Mouse (Mus musculus): ENCODE data around the gene Prickle2. TPM values are rescaled to one million over a fixed set of nuclear protein-coding genes. Genes with fewer than 3 reads are reported as not detected.

The Prickle2 gene
- 4.9 and 5.3 TPM in 2 replicates for polyA plus RNA-seq (2016; fragmentation: Nextera tagmentation; extraction: Ambion mirVana)

GRCm38 (mm10) chr6:92706145-92706466 lies at the start of gene Prickle2:
Gene Prickle2, minus strand, starts transcription at chr6:92706155.
- Histone ChIP-seq H3K27ac (replicated peaks) (peak within 1 kb of the TSS; percentile 90), H3K36me3 (replicated peaks) (no peaks in the 10 kb centered on the region), H3K4me3 (peak within 1 kb of the TSS; percentile 86), H3K27me3 (replicated peaks; ENCODE audit: low read depth, poor library complexity, severe bottlenecking) (peaks cover 40% of the 10 kb centered on the region), H3K9me3 (no peaks in the 10 kb centered on the region), H3K4me1 (peaks cover 38% of the 10 kb centered on the region)
- peak; percentile 87 for DNase-seq (ENCODE audit: low spot score)
- WGBS: under 1% methylated on average over 24 of the region's 24 CpGs

DNA sequence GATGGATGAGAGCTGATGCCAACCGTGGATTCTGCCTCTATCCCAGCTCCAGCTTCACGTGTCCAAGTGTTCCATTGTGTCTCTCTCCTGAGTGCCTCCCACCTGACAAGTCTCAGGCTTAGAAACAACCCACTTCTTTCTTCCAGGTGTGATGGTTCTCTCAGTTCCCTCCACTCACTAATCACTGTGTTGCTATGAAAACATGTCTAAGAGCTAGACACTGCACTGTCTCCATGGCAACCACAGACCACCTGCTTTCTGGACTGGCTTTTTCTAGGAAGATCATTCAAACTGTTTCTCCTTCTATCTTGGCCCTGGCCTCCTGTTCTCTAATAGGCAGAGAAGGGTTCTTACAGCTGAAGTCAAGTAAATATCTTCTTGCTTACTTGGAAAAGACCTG lies 46.8 kb upstream of the Prickle2 start:
- H3K4me3 ChIP-seq: no peak overlapping the region
- H3K27ac ChIP-seq (replicated peaks): no peak overlapping the region
- H3K36me3 ChIP-seq (replicated peaks): no peaks in the 10 kb centered on the region
- no peaks in the 10 kb centered on the region for H3K27me3 ChIP-seq (replicated peaks; ENCODE audit: low read depth, poor library complexity, severe bottlenecking)
- H3K9me3 ChIP-seq: no peaks in the 10 kb centered on the region
- no peak for DNase-seq (ENCODE audit: low spot score)
- WGBS: 86% methylated on average over 2 of the region's 2 CpGs
- peaks cover 6% of the 10 kb centered on the region for H3K4me1 ChIP-seq

- DNase-seq (ENCODE audit: low spot score): no peak
- H3K27ac ChIP-seq (replicated peaks): no peak overlapping the region
- H3K4me1 ChIP-seq: no peaks in the 10 kb centered on the region
- H3K36me3 ChIP-seq (replicated peaks): no peaks in the 10 kb centered on the region
- H3K9me3 ChIP-seq: no peaks in the 10 kb centered on the region
- no peaks in the 10 kb centered on the region for H3K27me3 ChIP-seq (replicated peaks; ENCODE audit: low read depth, poor library complexity, severe bottlenecking)
- WGBS: 65% methylated on average over 4 of the region's 4 CpGs
- no peak overlapping the region for H3K4me3 ChIP-seq
Observed at GRCm38 (mm10) chr6:92749420-92749819, 43.5 kb upstream of the Prickle2 start.

GRCm38 (mm10) chr6:92743605-92744004 lies 37.6 kb upstream of the Prickle2 start:
- Histone ChIP-seq H3K36me3 (replicated peaks) (no peaks in the 10 kb centered on the region), H3K27me3 (replicated peaks; ENCODE audit: low read depth, poor library complexity, severe bottlenecking) (0 out of 2 replicates have a peak, but pooled peaks cover 4% of the 10 kb centered on the region), H3K4me3 (peak overlapping the region; percentile 9; the same call in 1 of the 2 replicates), H3K27ac (replicated peaks) (no peak overlapping the region), H3K9me3 (no peaks in the 10 kb centered on the region), H3K4me1 (peaks cover 9% of the 10 kb centered on the region)
- WGBS: 16% methylated on average over 11 of the region's 11 CpGs
- peak; percentile 76 for DNase-seq (ENCODE audit: low spot score)

GRCm38 (mm10) chr6:92737116-92737515 lies 31.2 kb upstream of the Prickle2 start:
- 83% methylated on average over 1 of the region's 1 CpGs for WGBS
- DNase-seq (ENCODE audit: low spot score): no peak
- H3K4me1 ChIP-seq: peaks cover 5% of the 10 kb centered on the region
- H3K27me3 ChIP-seq (replicated peaks; ENCODE audit: low read depth, poor library complexity, severe bottlenecking): no peaks in the 10 kb centered on the region
- H3K9me3 ChIP-seq: peaks cover 15% of the 10 kb centered on the region
- no peak overlapping the region for H3K4me3 ChIP-seq
- H3K27ac ChIP-seq (replicated peaks): no peak overlapping the region
- H3K36me3 ChIP-seq (replicated peaks): no peaks in the 10 kb centered on the region

- H3K4me3 ChIP-seq: no peak overlapping the region
- no peak for DNase-seq (ENCODE audit: low spot score)
- no peaks in the 10 kb centered on the region for H3K36me3 ChIP-seq (replicated peaks)
- H3K9me3 ChIP-seq: peaks cover 15% of the 10 kb centered on the region
- H3K27me3 ChIP-seq (replicated peaks; ENCODE audit: low read depth, poor library complexity, severe bottlenecking): peaks cover 5% of the 10 kb centered on the region; the same call in 1 of the 2 replicates
- H3K27ac ChIP-seq (replicated peaks): no peak overlapping the region
- H3K4me1 ChIP-seq: peaks cover 3% of the 10 kb centered on the region
Observed at GRCm38 (mm10) chr6:92733651-92734050, 27.7 kb upstream of the Prickle2 start.

DNA sequence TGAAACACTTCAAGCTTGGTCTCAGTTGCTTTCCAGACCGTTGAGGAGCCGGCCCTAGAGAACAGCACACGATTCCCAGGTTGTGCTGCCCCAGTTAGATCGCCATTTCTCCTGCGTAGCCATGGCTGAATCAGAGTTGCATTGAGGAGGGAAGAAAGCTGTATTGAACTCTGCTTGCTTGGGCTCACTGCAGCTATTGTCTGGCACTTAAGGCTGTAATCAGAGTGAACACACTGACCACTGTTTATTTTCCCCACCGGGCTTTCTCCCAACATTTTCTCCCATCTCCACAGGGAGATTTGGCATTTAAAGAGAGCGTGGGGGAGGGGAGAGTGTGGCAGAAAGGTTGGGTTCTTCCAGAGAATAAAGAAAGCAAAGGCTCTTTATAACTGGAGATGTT lies 22.6 kb upstream of the Prickle2 start:
- Histone ChIP-seq H3K27ac (replicated peaks) (peak overlapping the region; percentile 78), H3K4me3 (no peak overlapping the region), H3K36me3 (replicated peaks) (no peaks in the 10 kb centered on the region), H3K4me1 (peaks cover 28% of the 10 kb centered on the region), H3K9me3 (peaks cover 6% of the 10 kb centered on the region; the same call in 1 of the 2 replicates), H3K27me3 (replicated peaks; ENCODE audit: low read depth, poor library complexity, severe bottlenecking) (peaks cover 5% of the 10 kb centered on the region; the same call in 1 of the 2 replicates)
- no peak for DNase-seq (ENCODE audit: low spot score)
- WGBS: 39% methylated on average over 7 of the region's 7 CpGs

DNA sequence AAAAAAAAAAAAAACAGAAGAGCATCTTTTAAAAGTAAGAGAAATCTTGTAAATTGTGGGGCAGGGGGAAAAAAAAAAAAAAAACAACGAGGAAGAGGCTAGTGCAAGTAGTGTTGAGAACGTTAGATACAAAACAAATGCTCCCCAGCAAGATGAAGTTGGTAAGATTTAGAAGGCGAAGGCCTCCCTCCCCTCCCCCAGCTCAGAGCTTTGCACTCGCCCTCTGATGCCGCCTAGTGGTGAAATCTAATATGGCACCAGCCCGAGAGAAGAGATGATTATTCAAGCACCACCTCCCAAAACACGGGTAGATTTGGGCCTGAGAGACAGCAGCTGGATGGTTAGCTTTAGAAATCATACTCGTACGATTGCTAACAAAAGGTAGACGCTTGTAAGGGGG lies 22.1 kb upstream of the Prickle2 start:
- 3% methylated on average over 10 of the region's 10 CpGs for WGBS
- H3K4me3 ChIP-seq: no peak overlapping the region

DNA sequence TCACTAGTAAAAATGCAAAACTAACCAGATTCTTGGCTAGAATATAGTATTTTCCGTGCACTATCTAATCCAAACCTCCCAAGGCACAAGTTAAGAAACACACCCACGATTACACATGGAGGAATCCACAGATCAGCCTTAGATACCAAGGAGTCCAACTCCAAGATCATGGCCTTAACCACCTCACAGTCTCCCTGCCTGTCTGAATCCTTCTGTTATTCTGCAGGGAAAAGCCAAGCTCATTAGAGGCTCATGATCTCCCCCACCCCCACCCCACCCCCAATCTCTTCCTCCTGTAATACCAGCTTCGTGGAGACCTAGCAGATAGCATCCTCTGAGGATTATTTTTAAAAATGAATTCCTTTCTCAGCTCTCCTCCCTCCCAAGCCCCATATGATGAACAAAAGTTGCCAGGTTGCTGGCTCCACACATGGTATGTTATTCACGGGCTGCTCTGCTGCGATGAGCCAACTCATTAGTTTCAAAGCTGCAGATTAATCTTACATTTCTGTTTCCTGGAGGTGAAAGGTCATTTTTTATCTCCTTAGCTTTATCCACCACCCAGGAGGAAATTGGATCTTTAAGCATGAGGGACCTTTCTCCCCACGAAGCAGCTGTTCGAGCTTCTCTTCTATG lies 21.5 kb upstream of the Prickle2 start:
- peak; percentile 17 for DNase-seq (ENCODE audit: low spot score)
- peak overlapping the region; percentile 5 for H3K27ac ChIP-seq (replicated peaks)
- no peaks in the 10 kb centered on the region for H3K9me3 ChIP-seq
- peaks cover 5% of the 10 kb centered on the region; the same call in 1 of the 2 replicates for H3K27me3 ChIP-seq (replicated peaks; ENCODE audit: low read depth, poor library complexity, severe bottlenecking)
- H3K36me3 ChIP-seq (replicated peaks): no peaks in the 10 kb centered on the region
- H3K4me3 ChIP-seq: no peak overlapping the region
- H3K4me1 ChIP-seq: peaks cover 28% of the 10 kb centered on the region
- WGBS: 14% methylated on average over 7 of the region's 7 CpGs

More for the DNA sequence above, 22.1 kb upstream of the Prickle2 start:
- Histone ChIP-seq H3K27me3 (replicated peaks; ENCODE audit: low read depth, poor library complexity, severe bottlenecking) (peaks cover 5% of the 10 kb centered on the region; the same call in 1 of the 2 replicates), H3K36me3 (replicated peaks) (no peaks in the 10 kb centered on the region), H3K4me1 (peaks cover 28% of the 10 kb centered on the region), H3K27ac (replicated peaks) (peak overlapping the region; percentile 78), H3K9me3 (peaks cover 1% of the 10 kb centered on the region; the same call in 1 of the 2 replicates)
- peak; percentile 89 for DNase-seq (ENCODE audit: low spot score)

DNA sequence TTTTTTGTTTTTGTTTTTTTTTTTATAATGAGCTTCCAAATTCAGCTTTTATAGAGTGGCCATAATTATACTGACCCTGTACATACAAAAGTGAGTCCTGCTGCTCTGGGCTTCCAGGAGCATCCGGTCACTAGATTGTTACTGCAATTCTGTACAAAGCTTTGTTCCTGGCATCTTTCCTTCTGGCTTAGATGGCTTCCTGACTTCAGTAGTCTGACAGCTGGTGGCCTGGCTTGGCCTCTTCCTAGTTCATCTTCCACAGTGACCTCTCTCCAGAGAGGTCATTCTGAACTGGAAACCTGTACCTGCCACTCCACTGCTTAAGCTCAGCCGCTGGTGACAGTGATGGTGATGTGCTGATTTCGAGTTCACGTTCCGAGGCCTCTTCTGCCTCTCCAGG lies 20.2 kb upstream of the Prickle2 start:
- Histone ChIP-seq H3K27me3 (replicated peaks; ENCODE audit: low read depth, poor library complexity, severe bottlenecking) (peaks cover 5% of the 10 kb centered on the region; the same call in 1 of the 2 replicates), H3K9me3 (no peaks in the 10 kb centered on the region), H3K27ac (replicated peaks) (no peak overlapping the region), H3K4me1 (peaks cover 28% of the 10 kb centered on the region), H3K4me3 (no peak overlapping the region), H3K36me3 (replicated peaks) (no peaks in the 10 kb centered on the region)
- 65% methylated on average over 5 of the region's 5 CpGs for WGBS
- DNase-seq (ENCODE audit: low spot score): no peak

DNA sequence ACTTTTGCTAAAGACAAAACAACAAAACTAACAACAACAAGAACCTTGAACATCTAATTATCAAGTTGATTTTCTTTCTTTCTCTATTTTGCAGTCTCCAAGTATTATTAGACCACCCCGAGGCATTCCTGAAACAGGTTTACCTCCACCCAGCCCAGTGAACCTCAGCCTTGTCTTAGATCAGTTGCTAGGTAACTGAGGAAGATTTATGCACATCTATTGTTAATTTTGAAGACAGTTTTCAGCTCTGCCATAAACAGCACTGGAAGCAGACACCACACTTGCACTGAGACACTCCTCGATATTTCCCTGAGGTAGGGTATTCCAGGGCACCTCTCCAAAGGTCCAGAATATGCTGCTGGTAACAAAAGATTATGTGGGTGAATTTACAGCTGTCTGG lies 18.4 kb upstream of the Prickle2 start:
- no peak overlapping the region for H3K4me3 ChIP-seq
- peaks cover 28% of the 10 kb centered on the region for H3K4me1 ChIP-seq
- WGBS: 80% methylated on average over 2 of the region's 2 CpGs
- no peaks in the 10 kb centered on the region for H3K36me3 ChIP-seq (replicated peaks)
- DNase-seq (ENCODE audit: low spot score): no peak
- no peak overlapping the region for H3K27ac ChIP-seq (replicated peaks)
- no peaks in the 10 kb centered on the region for H3K9me3 ChIP-seq
- H3K27me3 ChIP-seq (replicated peaks; ENCODE audit: low read depth, poor library complexity, severe bottlenecking): peaks cover 7% of the 10 kb centered on the region; the same call in 1 of the 2 replicates

DNA sequence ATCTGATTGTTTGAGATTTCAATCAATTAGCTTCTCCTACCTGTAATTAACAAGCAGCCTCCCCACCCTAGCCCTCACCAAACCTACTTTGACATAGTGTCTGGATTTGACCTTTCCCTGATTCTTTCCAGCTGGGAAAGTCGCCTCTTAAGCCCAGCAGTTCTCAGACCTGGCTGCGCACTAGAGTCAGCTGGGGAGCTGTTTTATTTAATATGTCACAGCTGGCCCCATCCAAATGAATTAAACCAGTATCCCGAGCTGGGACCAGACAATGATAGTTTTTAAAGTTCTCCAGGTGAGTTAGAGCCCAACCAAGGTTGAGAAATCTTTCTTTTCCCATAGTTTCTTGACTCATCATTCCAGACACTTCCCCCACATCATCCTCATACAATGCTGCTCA lies 9.9 kb upstream of the Prickle2 start:
- H3K4me3 ChIP-seq: no peak overlapping the region
- 0 out of 2 replicates have a peak overlapping the region, but pooled peaks have one; percentile 3 for H3K27ac ChIP-seq (replicated peaks)
- WGBS: 30% methylated on average over 3 of the region's 3 CpGs
- H3K36me3 ChIP-seq (replicated peaks): no peaks in the 10 kb centered on the region
- H3K4me1 ChIP-seq: peaks cover 42% of the 10 kb centered on the region
- peaks cover 13% of the 10 kb centered on the region for H3K27me3 ChIP-seq (replicated peaks; ENCODE audit: low read depth, poor library complexity, severe bottlenecking)
- DNase-seq (ENCODE audit: low spot score): peak; percentile 56
- no peaks in the 10 kb centered on the region for H3K9me3 ChIP-seq

DNA sequence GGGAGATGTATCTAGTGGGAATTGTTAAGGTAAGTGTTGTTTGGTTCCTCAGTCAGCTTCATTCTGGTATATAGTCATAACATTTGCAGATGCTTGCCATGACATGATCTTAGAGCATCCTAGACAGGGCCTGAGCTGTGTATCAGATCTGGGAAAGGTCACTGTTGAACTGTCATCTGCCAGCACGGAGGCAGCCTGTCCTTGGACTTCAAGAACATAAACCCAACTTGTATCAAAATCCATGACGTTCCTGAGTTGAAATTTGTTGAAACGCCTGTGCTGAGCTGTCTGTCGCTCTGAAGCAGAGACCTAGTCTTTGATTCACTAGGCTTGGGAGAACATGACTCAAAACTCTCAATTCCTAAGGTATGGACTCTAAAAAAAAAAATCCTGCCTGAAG lies 8.8 kb upstream of the Prickle2 start:
- Histone ChIP-seq H3K27me3 (replicated peaks; ENCODE audit: low read depth, poor library complexity, severe bottlenecking) (peaks cover 7% of the 10 kb centered on the region; the same call in 1 of the 2 replicates), H3K36me3 (replicated peaks) (no peaks in the 10 kb centered on the region), H3K9me3 (no peaks in the 10 kb centered on the region), H3K4me1 (peaks cover 42% of the 10 kb centered on the region), H3K27ac (replicated peaks) (no peak overlapping the region), H3K4me3 (no peak overlapping the region)
- no peak for DNase-seq (ENCODE audit: low spot score)
- 80% methylated on average over 4 of the region's 4 CpGs for WGBS

All from embryonic facial prominence, embryonic 10.5 days (tissue).